Mouse (Mus musculus): ENCODE results near the gene Prss23.

The Prss23 gene

DNA sequence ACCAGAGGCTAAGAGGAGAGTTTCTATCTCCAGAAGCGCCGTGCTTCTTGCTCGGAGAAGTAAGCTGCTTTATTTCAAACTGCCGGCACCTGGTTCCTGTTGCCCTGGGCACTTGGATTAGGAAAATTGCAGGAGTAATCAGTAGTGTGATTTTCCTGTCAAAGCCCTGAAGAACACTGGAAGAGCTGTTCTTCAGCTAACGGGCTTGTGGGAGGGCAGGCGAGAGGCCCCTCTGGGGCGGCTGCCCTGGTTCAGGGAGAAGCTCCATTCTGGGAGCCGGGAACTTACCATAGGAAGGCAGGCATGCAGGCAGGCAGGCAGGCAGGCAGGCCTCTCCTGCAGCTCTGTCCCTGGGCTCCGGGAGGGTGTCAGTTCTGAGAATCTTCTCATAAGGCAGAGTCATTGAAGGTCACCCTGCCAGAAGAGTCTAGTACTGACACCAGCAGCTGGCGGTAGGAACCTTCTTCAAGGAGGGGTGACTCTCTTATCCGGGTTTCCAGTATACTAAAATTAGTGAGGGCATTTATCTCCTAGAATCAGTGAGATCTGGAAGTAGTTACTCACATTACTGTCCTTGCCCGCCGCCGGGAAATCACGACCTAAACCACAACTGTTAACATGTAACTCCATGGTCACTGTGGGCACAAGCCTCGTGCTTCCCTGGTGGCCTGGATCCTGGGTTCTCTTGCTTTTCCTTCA is at the start of gene Prss23:
Prss23 (minus strand) TSS at position 457 of the 699 bp plus-strand sequence.
- DNase-seq (ENCODE audit: low spot score), result no peak

DNA sequence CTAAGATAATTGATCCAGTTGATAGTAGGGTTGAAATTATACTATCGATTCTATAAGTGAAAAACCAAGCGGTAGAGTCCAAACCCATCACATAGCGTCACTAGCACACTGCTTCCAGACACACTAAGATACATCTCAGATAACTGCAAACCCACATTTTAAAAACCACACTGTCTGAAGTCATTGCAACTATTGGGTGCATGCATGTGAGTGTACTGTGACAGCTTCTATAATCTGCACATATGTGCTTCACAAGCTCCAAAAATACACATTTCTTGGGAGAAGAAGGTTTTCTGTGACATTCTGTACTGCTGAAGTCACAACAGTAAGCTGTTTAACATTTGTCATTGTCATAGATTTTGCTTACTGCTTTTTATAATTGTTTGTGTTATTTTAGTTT is 49.1 kb upstream of the Prss23 start:
- no peak for DNase-seq (ENCODE audit: low spot score)

DNA sequence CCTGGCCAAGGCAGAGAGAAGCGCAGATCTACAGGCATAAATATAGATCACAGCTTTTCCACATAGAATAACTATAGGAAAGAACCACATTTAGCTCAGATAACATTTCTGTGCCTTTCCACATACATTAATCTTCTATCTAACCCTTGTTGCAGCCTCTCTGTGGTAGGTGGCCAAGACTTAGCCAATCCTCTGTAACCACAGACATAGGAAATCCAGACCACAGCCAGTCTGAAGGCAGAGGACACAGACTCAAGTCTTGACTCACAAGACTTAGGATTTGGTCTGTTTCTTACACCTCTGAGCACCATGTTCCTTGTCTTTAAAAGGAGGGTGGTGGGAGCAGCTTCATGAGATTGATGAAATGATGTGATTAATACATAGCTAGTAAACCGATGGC is 37.6 kb upstream of the Prss23 start:
- DNase-seq (ENCODE audit: low spot score), result no peak

DNA sequence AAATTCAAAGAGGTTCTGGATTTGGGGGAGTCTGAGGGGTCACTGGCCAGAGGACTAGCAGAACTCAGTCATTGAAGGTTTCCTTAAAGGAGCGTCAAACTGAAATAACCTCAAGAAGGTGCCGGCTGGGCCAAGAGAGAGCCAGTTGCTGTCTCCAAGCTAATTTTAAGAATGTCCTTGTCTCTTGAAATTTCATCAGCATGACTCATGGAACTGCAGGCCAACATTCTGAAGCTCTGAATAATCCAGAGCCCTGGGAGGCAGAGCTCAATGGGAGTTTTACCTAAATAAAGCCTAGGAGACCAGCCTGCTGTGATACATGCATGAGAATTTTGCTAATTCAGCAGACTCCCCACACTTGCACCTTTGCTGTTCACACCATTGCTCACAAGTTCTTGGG is 36.5 kb upstream of the Prss23 start:
- peak; percentile 23 for DNase-seq (ENCODE audit: low spot score)

DNA sequence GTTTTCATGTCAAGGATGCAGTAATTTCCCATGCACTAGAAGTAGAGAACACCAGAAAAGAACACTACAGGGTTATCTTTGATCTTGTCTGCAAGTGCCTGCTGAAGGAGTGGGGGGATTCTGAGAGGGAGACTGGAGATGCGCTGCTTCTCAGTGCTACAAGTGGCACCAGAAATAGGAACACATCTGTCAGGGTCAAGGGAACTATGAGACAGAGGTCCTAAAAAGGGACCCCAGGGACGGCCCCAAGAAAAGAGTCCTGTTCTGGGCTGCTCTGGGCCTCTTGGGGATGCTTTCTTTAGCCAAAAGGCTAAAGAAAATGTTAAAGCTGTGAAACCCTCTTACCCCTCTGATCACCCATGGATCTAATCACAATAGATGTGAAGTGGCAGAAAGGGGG is 35.2 kb upstream of the Prss23 start:
- DNase-seq (ENCODE audit: low spot score), result no peak

DNA sequence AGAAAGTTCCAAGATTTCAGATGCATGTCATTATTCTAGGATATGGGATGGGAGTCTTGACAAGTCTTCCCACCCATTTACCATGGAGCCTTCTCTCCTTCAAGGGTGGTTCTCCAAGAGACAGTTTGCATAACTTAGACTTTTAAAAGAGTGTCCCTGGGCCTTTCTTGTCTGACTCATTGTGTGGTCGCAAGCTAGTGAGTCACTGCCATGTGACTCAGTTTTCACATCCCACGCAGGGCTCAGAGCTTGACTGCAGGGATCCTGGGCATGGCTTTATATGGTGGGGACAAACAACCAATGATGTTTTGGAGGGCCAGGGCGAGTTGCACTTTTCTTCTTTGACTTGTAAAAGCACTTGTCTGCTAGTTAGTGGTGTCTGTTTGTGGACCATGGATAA is 34.0 kb upstream of the Prss23 start:
- DNase-seq (ENCODE audit: low spot score), result peak; percentile 15

DNA sequence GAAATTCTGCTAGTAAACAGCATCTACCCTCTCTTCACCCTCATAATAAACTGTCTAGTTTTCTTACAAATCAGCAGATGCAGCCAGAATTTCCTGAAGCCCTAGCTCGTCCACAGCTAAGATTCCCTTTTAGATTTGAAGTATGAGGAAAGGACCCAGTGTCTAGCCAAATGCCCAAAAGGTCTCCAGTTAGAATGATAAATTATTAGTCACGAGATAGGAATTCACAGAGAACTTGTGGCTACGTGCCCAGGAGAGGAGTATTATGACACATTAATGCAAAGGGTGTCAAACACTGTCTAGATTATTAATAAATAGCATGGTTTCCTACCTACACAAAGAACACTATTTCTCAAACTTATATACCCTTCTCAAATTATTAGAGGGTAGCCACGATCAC is 32.6 kb upstream of the Prss23 start:
- no peak for DNase-seq (ENCODE audit: low spot score)

DNA sequence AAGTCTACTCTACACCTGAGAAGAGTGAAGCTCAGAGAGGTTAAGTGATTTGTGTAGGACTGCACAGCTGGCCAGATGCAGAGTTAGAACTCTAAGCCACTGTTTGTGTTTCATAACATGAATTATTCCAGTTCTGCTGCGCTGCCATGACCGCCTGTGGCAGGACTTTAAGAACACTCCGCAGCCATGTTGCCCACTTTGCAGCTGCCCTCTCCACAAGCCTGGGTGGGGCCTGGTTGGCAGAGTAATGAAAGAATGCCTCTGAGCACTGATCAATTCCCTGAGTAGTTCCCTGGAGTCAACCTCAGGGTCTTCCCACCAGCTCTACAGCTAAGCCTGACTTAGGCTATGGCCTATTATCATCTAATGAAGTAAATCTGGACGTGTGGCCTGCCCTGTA is 32.1 kb upstream of the Prss23 start:
- DNase-seq (ENCODE audit: low spot score), result no peak

DNA sequence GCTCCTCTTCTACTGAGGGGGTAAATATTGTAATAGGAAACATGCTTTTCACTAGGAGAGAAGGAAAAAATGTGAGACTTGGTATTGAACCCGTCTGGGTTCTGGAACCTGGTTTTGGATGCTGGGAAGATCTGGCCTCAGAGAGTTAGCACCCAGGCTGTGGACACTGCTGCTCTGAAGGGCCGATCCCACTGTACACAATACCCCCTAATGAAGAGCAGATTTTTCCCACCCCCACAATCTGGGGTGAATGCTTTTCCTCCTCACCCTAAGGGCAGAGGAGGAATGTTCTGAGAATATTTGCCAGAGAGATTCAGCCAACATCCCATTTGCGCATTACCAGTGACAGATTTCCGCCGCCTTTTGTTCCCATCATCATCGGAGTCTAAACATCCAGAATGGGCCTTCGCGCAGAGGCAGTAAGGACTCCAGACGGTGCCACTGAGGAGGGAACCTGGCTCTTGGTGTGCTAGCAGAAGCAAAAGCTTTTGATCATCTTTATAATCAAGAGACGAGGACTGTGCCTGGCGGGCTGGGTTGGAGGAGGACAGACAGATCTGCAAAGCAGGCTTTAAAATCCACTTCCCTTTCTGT is 31.6 kb upstream of the Prss23 start:
- no peak for DNase-seq (ENCODE audit: low spot score)

DNA sequence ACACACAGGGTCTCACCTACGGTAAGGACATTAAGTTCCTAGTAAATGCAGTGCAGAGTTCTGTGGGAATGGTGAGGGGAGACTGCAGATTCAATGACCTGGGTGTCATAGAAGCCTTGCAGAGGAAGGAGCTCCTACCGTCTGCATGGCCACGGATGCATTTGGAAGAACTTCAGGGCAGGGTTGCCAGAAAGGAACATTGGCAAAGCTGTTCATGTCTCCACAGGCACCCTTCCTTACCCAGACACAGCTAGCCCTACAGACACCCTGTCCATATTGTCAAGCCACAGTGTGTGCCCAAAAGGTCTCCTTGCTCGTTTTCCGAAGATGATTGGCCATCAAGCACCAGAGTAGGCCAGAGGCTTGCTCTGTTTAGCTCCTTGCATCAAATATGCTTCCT is 30.1 kb upstream of the Prss23 start:
- no peak for DNase-seq (ENCODE audit: low spot score)

DNA sequence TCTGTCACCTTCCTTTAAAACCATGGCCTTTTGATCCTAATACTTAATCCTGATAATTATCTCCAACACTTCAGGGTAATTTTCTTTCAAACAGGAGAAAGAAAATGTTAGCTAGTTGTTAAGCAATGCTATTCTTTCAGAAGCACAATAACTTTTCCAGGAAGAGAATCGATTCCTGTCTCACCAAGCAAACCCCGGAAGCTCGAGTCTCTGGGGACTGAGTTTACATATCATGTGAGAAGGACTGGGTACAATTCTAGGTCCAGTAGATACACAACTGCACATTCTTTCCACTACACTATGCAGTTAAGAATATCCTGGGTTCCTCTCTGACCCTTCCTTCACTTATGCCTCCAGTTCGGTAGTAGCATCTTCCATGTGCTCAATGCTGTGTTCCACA is 29.7 kb upstream of the Prss23 start:
- DNase-seq (ENCODE audit: low spot score), result no peak

DNA sequence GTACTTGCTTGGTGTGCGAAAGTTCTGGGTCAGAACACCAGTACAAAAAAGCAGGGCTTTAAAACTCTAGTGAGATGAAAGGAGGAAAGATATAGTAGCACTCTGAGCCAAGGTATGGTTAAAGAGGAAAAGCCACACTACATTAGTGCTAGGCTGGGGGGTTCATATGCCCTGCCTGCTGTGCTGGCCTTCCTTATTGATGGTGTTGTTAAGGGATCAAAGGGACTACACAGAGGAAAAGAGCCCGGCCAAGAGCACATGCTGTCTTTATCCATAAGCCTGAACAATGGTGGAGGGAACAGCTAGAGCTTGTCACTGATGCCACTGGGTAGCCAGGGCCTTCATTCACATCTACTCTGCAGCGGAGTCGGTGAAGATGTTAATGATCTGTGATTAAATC is 28.2 kb upstream of the Prss23 start:
- DNase-seq (ENCODE audit: low spot score), result no peak

DNA sequence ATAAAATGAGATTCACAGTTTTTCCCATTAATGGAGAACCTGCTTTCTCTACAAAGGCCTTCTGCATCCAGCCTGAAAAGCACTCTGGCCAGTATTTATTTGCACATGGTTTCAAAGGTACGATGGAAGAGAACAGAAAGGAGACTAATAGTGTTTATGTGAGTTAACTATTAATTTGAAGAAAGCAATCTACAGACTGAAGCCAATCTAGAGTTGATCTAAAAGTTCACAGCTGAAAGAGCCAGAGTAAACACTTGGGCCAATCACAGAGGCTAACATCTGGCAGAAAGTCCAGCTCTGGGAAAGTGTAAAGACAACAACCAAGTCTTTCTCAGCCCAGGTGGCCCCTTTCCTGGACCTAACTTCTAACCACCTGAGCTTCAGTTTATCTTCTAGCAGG is 27.1 kb upstream of the Prss23 start:
- DNase-seq (ENCODE audit: low spot score), result no peak

DNA sequence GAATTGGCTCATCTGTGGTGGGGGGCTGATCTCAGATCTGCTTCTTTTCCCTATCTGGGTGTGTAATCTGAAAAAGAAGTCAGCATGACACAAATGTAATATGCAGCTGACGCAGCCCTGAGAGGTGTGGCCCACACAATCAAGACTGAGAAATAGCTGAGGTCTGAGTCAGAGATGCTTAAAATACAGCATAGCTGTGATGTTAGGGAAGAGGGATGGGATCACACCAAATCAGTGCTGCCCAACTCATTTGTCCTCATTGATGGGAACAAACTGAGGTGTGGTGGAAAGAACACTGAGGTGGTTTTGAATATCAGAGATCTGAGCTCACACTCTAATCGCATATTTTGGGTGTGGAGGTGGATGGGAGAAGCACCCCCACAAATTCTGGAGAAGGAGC is 14.0 kb upstream of the Prss23 start:
- no peak for DNase-seq (ENCODE audit: low spot score)

DNA sequence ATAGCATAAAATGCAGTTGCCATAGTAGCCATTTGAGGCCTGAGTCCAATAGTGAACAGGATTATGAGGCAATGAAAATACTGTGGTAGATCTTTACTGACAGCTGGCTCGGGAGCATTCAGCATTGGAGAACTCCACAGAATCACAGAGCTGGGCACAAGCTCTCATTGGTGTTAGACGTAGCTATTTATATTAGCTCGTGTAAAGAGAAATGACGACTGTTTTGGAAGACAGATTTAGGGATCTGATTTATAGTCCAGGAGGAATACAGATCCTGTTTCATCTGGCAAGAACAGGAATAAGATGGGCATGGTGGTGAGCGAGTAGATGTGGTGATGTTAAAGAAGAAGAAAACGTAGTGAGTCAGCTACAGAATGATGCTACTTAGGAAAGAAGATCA is 12.4 kb upstream of the Prss23 start:
- no peak for DNase-seq (ENCODE audit: low spot score)

DNA sequence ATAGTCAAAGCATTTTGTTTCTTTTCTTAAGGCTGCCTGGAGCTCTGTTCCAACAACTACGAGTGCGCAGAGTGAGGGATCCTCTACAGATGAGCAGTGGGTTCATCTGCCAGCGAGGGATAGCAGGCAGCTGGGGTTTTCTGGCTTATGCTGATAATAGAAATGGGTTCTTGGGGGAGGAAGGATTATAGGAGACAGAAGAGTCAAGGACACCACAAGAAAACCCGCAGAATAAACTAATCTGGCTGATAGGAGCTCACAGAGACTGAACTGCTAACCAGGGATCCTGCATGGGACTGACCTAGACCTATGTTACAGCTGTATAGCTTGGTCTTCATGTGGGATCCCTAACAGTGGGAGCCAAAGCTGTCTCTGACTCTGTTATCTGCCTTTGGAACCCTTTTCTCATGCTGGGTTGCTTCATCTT is 456 bp upstream of the Prss23 start:
- no peak for DNase-seq (ENCODE audit: low spot score)

DNA sequence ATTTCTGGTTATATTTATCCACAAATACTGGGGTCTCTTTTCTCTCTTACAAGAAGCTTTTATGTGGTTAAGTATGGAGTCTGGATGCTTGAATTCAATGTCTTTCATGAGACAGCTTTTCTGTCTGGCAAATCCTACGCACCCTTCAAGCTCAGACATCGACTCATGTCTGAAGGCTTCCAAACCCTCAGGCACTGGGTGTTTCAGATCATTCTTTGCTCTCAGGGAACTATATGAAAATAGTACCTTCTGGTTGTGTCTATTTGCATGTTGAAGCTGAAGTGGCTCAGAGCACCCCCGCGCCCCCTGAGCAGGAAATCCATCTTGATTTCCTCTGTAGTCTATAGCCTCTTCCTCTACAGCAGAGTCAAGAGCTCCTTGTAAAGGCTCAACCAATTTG is 3.2 kb downstream of the Prss23 start:
- DNase-seq (ENCODE audit: low spot score), result no peak

DNA sequence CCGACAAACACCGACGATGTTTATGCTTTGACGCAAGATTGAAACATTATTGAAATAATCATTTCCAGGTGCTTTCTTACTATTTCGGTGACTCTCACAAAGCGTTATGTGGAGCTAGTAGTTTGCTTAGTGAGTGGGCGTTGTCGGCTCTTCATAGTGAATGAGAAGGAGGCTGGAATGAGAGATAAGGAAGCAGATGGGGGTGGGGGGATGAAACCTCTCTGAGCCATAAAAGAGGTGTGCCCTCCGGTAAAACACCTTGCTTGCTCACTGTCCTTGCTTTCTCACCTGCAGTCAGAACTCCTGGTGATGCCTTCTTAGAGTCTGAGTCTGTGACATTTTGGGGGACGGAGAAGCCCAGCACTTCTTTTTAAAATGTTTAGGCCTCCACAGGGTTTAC is 4.8 kb downstream of the Prss23 start:
- no peak for DNase-seq (ENCODE audit: low spot score)

DNA sequence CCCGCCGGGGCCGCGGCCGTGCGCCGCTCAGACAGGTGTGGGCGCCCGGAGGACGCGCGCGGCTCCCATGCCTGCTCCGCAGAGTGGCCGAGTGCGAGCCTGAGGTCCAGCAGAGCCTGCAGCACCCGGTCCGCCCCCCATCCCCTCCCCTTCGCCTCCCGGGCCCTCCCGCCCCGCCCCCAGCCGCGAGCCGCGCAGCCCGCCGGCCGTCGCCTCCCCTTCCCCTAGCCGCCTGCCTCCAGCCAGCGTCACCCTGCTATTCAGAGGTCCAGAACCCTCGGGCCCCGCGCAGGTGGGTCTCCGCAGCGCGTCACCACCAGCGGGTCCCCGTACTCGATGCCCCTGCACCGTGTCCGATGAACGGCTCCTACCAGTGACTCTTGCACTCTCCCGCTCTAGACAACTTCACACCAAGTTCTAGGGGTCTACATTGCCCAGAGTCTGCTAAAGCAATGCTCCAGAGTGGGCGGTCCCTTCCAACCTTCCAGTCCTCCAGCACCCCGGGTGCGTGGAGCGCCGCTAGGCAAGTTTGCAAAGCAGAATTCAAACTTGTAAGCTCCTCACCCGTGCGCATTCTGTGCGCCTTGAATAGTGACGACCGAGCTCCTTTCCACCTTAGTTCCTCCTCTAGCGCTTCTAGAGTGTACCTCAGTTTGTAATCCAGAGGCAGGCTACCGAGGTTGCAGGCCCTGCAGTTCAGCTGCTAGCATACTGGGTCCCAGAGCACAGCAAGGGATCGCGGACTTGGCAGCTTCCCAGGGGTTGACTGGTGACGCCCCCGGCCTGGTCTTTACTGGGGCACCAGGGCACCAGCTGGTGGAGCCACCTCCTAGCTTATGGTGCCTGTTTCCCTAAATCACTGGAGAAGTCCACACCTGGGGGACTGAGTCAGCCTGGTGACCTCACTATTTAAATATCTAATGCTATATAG is 9.3 kb downstream of the Prss23 start:
- peak; percentile 65 for DNase-seq (ENCODE audit: low spot score)

DNA sequence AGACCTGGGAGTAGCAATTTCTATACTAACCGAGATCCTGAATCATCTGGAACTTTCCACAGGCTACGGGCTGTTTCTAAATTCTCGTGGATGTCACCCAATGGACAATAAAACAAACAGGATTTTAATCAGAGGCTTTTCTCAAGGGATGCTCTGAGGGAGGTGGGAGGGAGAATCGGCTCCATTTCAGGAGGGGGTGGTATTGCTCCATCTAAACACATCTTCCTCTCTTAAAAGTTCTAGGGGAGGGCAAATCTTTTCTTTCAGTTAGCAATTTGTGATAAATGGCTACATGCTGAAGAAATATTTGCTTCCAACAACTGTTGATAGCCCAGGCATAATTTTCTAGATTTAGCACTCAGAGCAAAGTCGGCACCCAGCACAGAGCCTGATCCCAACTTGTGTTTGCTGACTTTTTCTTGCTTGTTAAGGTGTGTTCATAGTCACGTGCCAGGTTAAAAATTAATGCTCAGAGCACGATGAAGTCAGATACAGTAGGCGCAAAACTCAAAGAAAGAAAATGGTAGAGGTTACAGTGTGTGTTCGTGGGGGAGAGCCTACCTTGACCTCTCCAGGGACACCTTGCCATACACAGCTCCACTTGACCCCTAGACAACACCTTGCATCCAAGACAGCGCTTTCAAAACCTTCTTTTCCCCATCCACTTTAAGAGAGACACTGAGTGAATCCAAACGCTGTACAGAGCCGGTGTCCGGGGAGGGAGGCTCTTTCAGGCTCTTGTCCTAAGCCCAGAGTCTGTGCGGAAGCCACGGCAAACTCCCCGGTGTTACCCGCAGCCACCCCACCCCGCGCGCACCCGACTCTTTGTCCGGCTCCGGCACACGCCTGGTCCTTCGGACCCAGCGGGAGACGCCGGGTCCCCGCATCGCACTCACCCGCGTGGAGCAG is 10.2 kb downstream of the Prss23 start:
- no peak for DNase-seq (ENCODE audit: low spot score)

DNA sequence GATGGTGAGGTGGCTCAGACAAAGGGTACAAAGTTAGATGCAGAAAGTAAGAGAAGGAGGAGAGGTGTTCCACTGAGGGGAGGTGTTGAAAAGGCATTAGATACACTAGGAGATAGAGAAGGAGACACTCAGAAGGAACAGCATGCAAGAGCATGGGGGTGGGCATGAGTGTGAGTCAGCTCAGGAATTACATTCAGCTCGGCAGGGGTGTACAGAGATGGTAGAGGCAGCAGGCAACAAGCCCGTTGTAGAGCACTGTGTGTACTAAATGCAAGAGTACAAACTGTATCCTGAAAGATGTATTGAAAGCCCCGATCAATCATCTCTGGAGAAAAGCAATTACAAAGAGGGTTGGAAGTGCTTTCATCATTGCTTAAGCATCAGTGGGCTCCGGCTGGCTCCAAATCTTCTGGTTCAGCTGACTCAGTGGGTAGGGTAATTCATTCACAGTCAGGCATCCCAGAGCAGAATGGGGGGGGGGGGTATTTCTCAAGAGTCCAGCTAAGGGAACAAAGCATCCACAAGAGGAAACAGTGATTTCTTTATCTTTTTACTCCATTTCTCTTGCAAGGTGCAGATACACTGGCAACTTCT is 15.0 kb downstream of the Prss23 start:
- DNase-seq (ENCODE audit: low spot score), result no peak

DNA sequence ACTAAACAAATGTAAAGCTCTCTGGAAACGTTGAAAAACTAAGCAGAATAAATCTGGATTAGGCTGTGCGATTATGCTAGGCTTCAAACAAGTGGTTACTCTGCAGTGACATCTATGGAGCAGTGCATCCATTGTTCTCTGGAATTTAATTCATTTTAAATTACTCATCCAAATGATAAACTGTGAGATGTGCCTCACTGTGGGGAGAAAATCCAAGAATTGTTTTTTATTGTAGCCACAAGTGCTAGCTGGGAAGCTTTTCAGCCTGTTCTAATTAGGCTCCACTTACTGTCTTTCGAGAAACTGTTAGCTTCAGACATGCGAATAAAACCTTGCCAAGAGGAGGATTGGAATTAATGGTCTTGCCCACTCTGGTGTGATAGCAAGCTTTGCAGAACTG is 18.3 kb downstream of the Prss23 start:
- no peak for DNase-seq (ENCODE audit: low spot score)

Measured in urinary bladder, postnatal 25 days (tissue).